Mouse (Mus musculus) kidney, adult 8-10 months (tissue): ENCODE data around the gene Arhgef16.

ENCODE experiments used
- DNase-seq, 2 experiments: peaks; one replicate each; pipeline ENCODE4 v3.0.0; 2022

Arhgef16 gene

GRCm38 (mm10) chr4:154283671-154284070 lies 17.8 kb downstream of the Arhgef16 start:
- DNase-seq = no peak

- no peak for DNase-seq
These were observed 22.0 kb downstream of the Arhgef16 start for GRCm38 (mm10) chr4:154279481-154279880.

GRCm38 (mm10) chr4:154273000-154273399 lies 28.5 kb downstream of the Arhgef16 start:
- DNase-seq = peak; percentile 54 to 77

- peak; percentile 26 to 36 for DNase-seq
These were observed 32.0 kb downstream of the Arhgef16 start for GRCm38 (mm10) chr4:154269520-154269919.

GRCm38 (mm10) chr4:154267511-154267910 lies 34.0 kb downstream of the Arhgef16 start:
- no peak for DNase-seq

GRCm38 (mm10) chr4:154262071-154262470 lies 39.4 kb downstream of the Arhgef16 start:
- no peak for DNase-seq

- no peak for DNase-seq
These were observed 40.7 kb downstream of the Arhgef16 start for GRCm38 (mm10) chr4:154260755-154261154.

- no peak for DNase-seq
These were observed 48.8 kb downstream of the Arhgef16 start for GRCm38 (mm10) chr4:154252537-154253255.

GRCm38 (mm10) chr4:154249316-154249715 lies 52.2 kb downstream of the Arhgef16 start:
- no peak for DNase-seq

- DNase-seq = no peak
These were observed 53.2 kb downstream of the Arhgef16 start for GRCm38 (mm10) chr4:154248092-154248805.

GRCm38 (mm10) chr4:154247207-154248091 lies 54.0 kb downstream of the Arhgef16 start:
- no peak for DNase-seq

- DNase-seq = peak; percentile 60 to 82
These were observed 55.1 kb downstream of the Arhgef16 start for GRCm38 (mm10) chr4:154246115-154247040.

- DNase-seq = no peak
These were observed 56.1 kb downstream of the Arhgef16 start for GRCm38 (mm10) chr4:154245342-154245741.

GRCm38 (mm10) chr4:154240608-154241007 lies 60.9 kb downstream of the Arhgef16 start:
- DNase-seq = no peak

- DNase-seq = no peak
These were observed 62.3 kb downstream of the Arhgef16 start for GRCm38 (mm10) chr4:154239199-154239598.

- no peak for DNase-seq
These were observed 64.2 kb downstream of the Arhgef16 start for GRCm38 (mm10) chr4:154237306-154237705.

GRCm38 (mm10) chr4:154236893-154237292 lies 64.6 kb downstream of the Arhgef16 start:
- DNase-seq = no peak

GRCm38 (mm10) chr4:154236001-154236400 lies 65.5 kb downstream of the Arhgef16 start:
- DNase-seq = no peak

- no peak for DNase-seq
These were observed 69.2 kb downstream of the Arhgef16 start for GRCm38 (mm10) chr4:154232295-154232694.

- DNase-seq = no peak
These were observed 70.1 kb downstream of the Arhgef16 start for GRCm38 (mm10) chr4:154231380-154231779.

GRCm38 (mm10) chr4:154229569-154229968 lies 71.9 kb downstream of the Arhgef16 start:
- DNase-seq = no peak
